Mouse (Mus musculus): ENCODE measurements around the gene Ifitm5.

DNA sequence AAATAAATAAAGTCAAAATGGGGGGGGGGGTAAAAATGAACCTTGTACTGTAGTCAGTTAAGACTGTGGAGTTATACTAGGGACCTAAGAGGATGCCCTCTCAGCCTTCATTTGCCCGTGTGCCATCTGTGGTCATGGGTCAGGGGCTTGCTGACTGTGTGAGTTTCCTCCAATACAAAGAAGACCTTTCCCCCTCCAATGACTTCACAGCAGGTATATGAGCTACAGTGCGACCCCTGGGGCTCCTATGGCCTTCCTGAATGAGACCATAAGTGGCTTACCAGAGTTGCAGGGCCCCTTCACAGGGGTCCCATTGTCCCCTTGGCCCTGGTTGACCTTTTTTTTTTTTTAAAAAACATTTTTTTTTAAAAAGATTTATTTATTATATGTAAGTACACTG, 11.3 kb upstream of the Ifitm5 start:
- no peak for TF ChIP-seq CTCF (IDR thresholded peaks at IDR 0.05 in 2 of 3, conservative IDR thresholded peaks at IDR 0.05 in 1 of 3; ENCODE audit: control insufficient read depth in 1 of 3, insufficient read depth in 1 of 3, low read depth in 2 of 3, low read length in 3 of 3, poor library complexity in 1 of 3, severe bottlenecking in 1 of 3)
- TF ChIP-seq MAX (IDR thresholded peaks at IDR 0.05; ENCODE audit: low read length), result no peak
- TF ChIP-seq POLR2A (IDR thresholded peaks at IDR 0.05; ENCODE audit: control insufficient read depth in 1 of 2, insufficient read depth in 1 of 2, low read depth in 1 of 2, low read length in 2 of 2, poor library complexity in 1 of 2), result no peak
- no peak for TF ChIP-seq EP300 (IDR thresholded peaks at IDR 0.05; ENCODE audit: low read depth in 1 of 2, low read length in 2 of 2)
- TF ChIP-seq CHD2 (IDR thresholded peaks at IDR 0.05; ENCODE audit: low read length), result no peak
- no peak for TF ChIP-seq UBTF (IDR thresholded peaks at IDR 0.05; ENCODE audit: borderline replicate concordance, insufficient read depth, low read depth, low read length)
- no peak for TF ChIP-seq POLR2AphosphoS2 (IDR thresholded peaks at IDR 0.05; ENCODE audit: low read length)
- TF ChIP-seq RCOR1 (IDR thresholded peaks at IDR 0.05; ENCODE audit: low read depth, low read length), result no peak
- TF ChIP-seq KAT2A (conservative IDR thresholded peaks at IDR 0.05; ENCODE audit: low read depth, low read length), result no peak
- TF ChIP-seq SIN3A (IDR thresholded peaks at IDR 0.05; ENCODE audit: low read length), result no peak
- TF ChIP-seq POLR2AphosphoS5 (IDR thresholded peaks at IDR 0.05; ENCODE audit: borderline replicate concordance, low read depth, low read length), result no peak
- no peak for TF ChIP-seq ZC3H11A (IDR thresholded peaks at IDR 0.05; ENCODE audit: low read depth, low read length)
- TF ChIP-seq MAFK (IDR thresholded peaks at IDR 0.05; ENCODE audit: borderline replicate concordance, low read depth, low read length), result no peak
- no peak for TF ChIP-seq ZNF384 (IDR thresholded peaks at IDR 0.05; ENCODE audit: low read depth, low read length)
